Mouse (Mus musculus) left cerebral cortex, postnatal 4 days (tissue): ENCODE measurements around the gene Hoxc9. TPM values are rescaled to one million over a fixed set of nuclear protein-coding genes. Genes with fewer than 3 reads are reported as not detected.

ENCODE experiments used
- DNase-seq: peaks from one replicate; pipeline ENCODE4 v3.0.0-alpha.2; 2022
- intact Hi-C: fragments of 180-260 bp; cut with DNase I; formaldehyde crosslinking; loops from one replicate; pipeline ENCODE4 v1.15.1; 2025
- total RNA-seq, 2 experiments: library from RNA; stranded (reverse); gene quantifications; 2 replicates each; pipeline ENCODE4 v1.2.3; 2021

The Hoxc9 gene
- total RNA-seq, 2 experiments from 2014 or later: not detected

DNA sequence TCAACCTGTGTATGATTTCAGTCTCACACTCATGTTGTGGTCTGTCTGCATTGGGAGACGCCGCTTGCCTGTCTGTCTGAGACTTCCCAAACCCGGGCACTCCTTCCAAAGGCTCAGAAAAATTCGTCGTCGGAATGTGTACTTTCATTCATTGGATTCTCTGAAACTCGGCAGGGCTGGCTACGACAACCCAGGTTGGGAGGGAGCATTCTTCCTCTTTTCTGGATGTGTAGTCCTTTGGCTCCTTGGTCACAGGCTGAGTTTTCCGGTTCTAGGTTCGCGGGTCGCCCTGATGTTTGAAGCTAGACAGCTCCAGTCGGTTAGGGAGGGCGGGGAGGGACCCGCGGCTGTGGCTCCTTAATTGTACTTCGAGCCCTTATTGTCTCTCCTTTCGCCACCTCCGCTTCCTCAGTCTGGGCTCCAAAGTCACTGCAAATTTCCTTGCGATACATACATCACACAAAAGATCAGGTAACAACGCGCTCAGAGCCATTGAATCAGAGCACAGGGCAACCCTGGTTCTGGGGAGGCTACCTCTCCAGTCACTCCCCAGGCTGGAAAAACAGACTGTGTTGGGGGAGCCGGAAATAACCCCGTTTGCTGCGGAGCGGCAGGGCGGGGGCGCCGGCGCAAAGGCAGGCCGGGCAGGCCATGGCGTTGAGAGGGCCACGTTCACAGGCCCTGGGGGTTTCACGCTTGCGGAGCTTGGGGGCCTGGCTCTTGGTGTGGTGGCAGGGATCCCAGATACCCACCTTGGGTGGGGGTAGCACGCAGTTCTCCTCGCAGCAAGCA lies 588 bp downstream of the Hoxc9 start:
- intact Hi-C loops: no loop called here
- no peak for DNase-seq

DNA sequence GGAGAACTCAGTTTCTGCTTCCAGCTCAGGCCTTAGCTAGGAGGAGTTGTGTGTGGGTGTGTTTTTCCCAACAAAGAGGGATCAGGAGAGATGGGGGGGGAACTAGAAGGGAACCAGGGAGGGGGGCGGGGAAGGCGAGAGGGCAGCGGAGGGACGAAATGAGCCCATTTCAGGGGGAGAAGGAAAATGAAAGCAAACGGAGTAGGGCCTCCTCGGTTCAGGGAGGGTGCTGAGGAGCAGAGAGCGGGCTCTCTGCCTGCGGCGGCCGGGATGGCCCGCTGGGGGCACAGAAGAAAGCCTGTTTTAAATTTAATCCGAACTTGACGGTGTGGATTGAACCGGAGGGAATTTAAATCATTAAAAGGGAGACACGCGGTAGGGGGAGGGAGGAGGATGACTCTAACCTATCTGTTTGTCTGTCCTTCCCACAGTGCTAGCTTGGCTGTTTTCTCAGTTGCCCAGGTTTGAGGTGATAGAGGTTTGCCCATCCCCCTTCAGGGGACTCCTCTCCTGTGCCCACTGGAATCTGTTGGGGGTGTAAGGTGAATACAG lies 1.3 kb downstream of the Hoxc9 start:
- no peak for DNase-seq
- intact Hi-C loops: no loop called here

DNA sequence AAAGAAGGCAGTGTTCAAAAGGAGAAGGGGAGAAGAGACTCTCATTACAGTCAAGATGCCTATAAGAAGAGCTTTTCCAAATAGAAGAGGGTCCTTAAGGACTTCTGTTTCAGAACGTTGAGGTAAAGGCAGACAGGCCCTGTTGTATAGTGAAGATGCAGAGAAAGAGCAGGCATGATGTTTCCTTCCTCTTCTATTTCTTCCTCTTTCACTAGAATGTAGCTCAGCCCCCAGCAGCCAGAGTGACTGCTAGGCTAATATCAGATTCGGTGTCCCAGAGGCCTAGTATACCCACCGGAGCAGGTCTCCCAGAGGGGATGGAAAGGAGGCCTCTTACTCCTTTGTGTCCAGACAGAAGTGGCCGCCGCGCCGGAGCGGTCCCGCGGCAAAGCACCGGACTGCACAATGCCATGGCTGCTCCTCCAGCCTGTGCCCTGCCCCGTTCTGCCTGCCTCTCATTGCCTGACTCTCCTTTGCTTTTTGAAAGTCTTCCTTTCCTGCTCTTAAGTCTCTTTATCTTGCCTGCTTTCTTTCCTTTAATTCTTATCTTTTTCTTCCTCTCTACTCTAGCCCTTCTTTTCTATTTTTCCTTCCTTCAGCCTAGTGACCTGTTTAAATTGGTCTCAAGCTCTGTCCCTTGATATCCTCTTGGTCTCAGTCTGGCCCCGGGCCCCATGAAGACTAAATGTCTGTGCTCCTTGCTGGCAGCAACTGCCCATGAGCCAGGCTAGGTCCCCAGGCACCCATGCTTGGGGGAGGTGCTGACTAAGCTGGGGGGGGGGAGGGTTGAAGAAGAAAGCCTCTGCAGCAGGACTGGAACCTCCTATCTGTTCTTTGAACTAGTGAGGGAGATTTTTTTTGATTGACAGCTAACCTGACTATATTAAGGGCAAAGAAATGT lies 2.6 kb downstream of the Hoxc9 start:
- intact Hi-C loops: no loop called here
- no peak for DNase-seq

DNA sequence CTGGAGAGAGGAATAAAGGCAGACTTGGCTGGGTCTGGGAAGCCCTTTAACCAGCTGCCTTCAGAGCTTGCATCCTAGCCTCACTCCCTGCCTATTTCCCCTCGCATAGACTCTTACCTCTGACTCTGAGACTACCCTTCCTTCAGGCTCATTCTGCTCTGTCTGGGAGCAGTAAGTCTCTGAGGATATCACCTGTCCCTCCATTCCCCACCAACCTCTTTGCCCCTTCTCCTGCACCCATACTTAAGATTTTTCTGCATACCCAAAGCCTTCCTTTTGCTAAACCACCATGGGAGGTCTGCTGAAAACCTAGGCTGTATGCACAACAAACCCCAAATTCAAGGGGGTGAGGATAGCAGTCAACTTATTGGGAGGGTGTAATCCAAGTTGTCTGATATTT lies 3.7 kb downstream of the Hoxc9 start:
- DNase-seq: no peak
- intact Hi-C loops: loop anchor here (10.0 kb wide), 2 partner anchors 195 to 285 kb away; no protein-coding TSS in a partner anchor

DNA sequence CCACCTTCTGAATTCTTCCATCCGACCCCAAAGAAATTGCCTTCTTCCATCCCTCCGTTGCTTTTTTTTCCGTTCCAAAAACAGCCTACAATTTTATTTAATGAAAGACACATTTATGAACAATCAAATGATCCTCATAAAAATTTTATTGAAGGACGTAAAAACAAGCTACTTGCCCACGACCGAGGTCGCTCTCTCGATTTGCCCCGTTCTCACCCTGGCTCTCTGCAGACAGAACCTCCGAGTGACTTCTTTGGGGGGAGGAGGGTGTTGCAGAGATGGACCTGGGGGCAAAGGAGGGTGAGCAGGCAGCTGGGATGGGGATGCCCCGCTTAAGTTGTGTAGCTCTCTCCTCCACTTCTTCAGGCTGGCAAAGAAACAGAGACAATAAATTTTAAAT lies 4.1 kb downstream of the Hoxc9 start:
- intact Hi-C loops: loop anchor here (10.0 kb wide), 2 partner anchors 194 to 286 kb away; no protein-coding TSS in a partner anchor
- no peak for DNase-seq

DNA sequence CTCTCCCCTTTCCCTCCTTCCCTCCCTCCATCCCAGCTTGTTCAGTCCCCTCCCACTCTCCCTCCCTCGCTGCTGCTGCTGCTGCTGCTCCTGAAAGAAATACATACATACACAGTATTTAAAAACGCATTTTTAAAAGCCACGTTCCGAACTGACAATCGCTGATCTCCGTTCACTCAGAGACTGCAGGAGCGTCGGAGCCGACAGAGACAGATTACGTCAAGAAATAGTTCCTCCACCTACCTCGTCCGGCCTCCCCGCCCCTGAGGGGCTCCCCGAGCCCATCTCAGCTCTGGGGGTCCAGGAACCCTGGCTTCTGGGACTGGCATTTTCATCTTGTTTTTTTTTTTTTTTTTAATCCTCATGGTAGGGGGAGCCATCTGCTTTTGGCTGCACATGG lies 4.7 kb downstream of the Hoxc9 start:
- intact Hi-C loops: loop anchor here (10.0 kb wide), 2 partner anchors 194 to 286 kb away; no protein-coding TSS in a partner anchor

DNA sequence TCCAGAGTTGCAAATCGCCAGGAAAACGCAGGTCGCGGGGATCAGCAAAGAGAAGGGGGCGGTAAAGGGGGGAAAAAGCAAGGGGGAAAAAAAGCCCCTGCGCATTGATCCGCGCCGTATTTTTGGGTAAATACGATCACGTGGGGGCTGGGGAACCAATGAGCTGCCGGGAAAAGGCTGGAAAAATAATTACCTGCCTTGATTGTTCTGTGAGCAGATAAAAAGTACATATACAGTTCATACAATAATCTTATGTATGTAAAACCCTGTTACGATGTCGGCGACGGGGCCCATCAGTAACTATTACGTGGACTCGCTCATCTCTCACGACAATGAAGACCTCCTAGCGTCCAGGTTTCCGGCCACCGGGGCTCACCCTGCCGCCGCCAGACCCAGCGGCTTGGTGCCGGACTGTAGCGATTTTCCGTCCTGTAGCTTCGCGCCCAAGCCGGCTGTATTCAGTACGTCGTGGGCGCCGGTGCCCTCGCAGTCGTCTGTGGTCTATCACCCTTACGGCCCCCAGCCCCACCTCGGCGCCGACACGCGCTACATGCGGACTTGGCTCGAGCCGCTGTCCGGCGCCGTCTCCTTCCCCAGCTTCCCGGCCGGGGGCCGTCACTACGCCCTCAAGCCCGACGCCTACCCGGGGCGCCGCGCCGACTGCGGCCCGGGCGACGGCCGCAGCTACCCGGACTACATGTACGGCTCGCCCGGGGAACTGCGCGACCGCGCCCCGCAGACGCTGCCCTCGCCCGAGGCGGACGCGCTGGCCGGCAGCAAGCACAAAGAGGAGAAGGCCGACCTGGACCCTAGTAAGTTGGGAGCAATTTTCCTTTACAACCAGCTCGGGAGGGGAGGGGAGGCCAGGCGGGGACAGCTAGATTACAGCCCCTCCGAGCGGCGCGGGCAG lies 5.4 kb downstream of the Hoxc9 start:
- no peak for DNase-seq
- intact Hi-C loops: loop anchor here (10.0 kb wide), 2 partner anchors 193 to 287 kb away; no protein-coding TSS in a partner anchor

More for the DNA sequence above, 4.7 kb downstream of the Hoxc9 start:
- DNase-seq: no peak

DNA sequence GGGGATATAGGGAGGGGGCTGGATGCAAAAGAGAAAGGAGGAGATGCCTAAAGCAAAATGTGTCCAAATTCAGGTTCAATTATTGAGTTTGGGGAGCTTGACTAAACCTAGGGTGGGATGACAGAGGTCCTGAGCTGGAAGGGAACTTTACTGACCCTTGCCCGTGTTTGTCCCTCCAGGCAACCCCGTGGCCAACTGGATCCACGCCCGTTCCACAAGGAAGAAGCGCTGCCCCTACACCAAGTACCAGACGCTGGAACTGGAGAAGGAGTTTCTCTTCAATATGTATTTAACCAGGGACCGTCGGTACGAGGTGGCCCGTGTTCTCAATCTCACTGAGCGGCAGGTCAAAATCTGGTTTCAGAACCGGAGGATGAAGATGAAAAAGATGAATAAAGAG lies 7.5 kb downstream of the Hoxc9 start:
- intact Hi-C loops: loop anchor here (10.0 kb wide), 2 partner anchors 191 to 289 kb away; no protein-coding TSS in a partner anchor
- no peak for DNase-seq

DNA sequence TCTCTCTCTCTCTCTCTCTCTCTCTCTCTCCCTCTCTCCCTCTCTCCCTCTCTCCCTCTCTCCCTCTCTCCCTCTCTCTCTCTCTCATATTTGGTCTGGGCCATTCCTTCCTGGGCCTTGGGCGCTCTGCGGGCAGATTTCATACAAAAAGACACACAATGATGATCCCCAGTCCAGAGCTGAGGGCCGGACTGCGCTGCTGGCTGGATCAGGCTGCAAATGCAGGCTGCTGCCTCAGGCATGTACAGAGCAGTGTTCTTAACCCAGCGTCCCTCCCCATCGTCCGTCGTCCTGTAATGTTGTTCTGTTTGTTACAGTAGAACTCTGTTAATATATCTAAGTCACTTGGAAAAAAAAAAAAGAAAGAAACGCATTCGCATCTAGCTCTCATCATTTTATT lies 8.3 kb downstream of the Hoxc9 start:
- DNase-seq: no peak
- intact Hi-C loops: loop anchor here (10.0 kb wide), 2 partner anchors 190 to 290 kb away; no protein-coding TSS in a partner anchor

DNA sequence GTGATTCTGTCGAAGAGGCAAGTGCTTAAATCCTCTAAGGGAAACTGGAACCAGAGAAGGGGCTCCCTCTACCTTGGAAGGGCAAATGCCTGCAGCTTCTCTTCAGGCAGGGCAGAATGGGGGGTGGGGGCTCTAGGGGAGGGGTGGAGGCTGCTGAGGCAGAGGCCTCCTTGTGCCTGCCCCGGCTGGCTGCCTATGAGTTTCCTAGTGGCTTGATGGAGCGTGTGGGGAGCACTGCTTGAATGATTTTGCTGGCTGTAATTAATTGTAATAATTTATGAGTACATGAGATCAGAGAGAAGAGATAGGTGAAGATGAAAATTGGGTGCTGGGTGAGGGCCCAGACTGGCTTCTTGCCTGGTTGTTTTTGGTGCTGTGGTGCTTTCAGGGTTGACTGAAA lies 8.7 kb downstream of the Hoxc9 start:
- DNase-seq: no peak
- intact Hi-C loops: loop anchor here (10.0 kb wide), 2 partner anchors 190 to 290 kb away; no protein-coding TSS in a partner anchor

DNA sequence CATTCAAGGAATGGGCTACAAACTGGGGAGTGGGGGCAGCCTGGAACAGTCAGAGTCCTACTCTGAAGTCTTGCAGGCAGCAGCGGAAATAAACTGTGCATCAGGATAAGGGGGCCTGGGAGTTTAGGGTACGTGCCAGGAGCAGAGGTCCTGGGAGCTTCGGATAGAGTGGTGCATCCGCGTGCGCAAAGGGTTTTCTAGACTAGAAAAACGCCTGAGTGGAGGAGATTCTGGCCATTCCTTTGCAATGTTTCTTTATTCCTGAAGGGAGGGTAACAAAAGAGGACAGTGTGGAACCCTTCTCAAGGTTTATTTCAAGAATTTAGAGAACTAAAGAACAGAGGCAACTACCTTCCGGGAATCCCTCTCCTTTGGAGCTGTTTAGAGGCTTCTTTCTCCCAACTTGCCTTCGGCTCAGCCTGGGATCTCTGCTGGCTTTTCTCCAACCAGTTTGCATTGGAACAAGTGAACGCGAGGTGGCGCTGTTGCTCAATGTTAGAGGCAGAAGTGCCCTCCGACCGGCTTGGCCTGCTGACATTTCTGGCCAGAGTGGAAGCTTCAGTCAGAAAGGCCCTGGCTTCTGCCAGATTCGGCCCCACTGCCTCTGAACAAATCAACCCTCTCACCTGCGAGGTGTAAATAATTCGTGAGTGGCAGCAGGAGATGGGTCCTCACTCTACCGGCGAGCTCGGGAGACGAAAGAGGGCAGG lies 11.0 kb downstream of the Hoxc9 start:
- intact Hi-C loops: loop anchor here (10.0 kb wide), 2 partner anchors 188 to 292 kb away; no protein-coding TSS in a partner anchor
- peak; percentile 94 for DNase-seq

DNA sequence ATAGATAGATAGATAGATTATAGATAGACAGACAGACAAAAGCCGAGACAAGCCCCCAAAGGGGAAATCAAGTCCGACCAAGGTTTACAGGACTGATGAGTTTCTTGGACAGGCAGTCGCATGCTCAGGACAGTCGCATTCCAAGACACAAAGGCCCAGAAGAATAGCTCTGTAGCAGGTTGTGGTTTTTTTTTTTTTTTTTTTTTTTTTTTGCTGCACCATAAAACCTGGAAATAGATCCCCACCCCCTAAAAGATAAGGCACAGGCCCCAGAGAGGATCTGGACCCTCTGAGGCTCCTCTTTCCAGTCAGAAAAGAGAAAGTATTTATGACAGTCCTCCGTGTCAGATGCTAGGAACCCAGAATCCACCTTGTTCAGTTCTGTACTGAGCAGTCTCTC lies 11.8 kb downstream of the Hoxc9 start:
- no peak for DNase-seq
- intact Hi-C loops: loop anchor here (10.0 kb wide), 2 partner anchors 187 to 293 kb away; no protein-coding TSS in a partner anchor

DNA sequence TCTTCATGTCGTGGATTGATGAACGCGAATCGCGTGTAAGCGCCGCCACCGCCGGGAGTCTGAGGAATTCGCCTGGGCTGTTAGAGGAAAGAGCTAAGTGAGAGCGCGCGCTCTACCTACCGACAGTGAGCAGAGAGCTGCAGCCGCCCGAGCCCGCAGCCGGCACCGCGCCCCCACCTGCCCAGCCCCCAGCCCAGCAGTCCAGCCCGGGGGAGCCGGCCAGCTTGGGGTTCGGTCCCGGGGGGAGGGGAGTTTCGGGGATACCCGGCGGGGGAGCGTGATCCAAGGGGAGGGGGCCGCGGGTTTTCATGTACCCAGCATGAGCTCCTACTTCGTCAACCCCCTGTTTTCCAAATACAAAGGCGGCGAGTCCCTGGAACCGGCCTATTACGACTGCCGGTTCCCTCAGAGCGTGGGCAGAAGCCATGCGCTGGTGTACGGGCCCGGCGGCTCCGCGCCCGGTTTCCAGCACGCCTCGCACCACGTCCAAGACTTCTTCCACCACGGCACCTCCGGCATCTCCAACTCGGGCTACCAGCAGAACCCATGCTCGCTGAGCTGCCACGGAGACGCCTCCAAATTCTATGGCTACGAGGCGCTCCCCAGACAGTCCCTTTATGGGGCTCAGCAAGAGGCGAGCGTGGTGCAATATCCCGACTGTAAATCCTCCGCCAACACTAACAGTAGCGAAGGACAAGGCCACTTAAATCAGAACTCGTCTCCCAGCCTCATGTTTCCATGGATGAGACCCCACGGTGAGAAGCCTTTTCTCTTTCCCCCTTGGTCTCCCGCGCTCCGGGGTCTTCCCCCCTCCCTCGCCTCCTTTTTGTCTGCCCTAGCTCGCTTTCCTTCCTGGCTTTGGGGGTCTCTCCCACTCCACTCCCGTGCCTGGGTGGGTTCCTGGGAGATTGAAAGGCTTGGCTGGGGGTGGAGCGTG lies 14.5 kb downstream of the Hoxc9 start, which contains the start of gene Hoxc8:
TSS of gene Hoxc8 (plus strand) at position 147 of the 937 bp plus-strand sequence.
- DNase-seq: no peak
- intact Hi-C loops: loop anchor here (5.0 kb wide), 1 partner anchor 317 kb away; no protein-coding TSS in a partner anchor

DNA sequence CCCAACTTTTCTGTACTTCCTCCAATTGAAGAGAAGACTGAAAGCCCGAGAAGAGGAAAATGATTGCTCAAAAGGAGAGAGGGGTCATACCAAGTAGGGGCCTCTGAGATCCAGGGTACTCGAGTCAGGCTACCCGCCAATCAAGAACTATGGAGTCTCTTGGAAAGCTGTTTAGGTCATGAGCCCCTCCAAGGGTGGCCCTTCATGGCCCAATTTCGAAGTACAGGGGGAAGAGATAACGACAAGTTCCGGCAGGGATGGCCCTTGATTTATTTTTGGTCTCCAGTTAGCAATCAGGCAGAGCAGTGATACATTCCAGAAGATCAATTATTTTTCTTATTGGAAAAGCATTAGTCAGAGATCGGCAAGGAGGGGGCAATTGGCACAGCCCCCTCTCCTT lies 15.5 kb downstream of the Hoxc9 start:
- intact Hi-C loops: loop anchor here (5.0 kb wide), 1 partner anchor 316 kb away; no protein-coding TSS in a partner anchor
- DNase-seq: no peak

DNA sequence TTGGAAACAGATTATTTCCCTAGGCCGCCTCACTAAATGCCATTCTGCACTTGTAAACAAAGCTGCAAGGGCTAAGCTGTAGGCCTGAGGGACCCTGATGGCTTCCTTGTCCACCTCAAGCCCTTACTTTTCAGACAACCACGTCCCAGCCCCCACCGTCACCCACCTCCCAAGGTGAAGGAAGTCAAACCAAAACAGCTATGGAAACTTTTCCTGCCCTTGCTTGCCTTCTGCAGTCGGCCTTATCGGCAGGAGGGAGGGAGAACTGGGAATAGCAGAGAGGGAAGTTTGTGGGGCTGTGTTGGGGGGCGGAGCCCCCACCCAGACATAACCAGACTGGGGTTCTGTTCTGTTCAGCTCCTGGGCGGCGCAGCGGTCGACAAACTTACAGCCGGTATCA lies 16.0 kb downstream of the Hoxc9 start:
- intact Hi-C loops: loop anchor here (5.0 kb wide), 1 partner anchor 315 kb away; no protein-coding TSS in a partner anchor
- no peak for DNase-seq

DNA sequence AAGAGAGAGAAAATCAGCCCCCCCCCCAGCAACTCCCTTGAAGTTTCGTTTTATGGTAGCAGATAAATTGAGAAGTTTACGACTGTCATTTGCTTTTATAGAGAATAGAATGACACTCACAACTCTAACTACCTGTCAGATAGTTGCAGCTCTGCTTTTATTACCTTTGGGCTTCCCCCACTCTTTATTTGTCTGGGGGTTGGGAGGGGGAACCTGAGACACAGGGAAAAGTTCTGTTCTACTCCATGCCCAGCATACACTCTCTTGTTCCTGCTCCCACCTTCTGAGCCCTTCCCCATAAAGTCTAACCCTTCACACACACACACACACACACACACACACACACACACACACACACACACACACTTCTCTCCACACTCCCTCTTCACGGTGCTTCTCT lies 16.6 kb downstream of the Hoxc9 start:
- intact Hi-C loops: loop anchor here (5.0 kb wide), 1 partner anchor 314 kb away; no protein-coding TSS in a partner anchor

DNA sequence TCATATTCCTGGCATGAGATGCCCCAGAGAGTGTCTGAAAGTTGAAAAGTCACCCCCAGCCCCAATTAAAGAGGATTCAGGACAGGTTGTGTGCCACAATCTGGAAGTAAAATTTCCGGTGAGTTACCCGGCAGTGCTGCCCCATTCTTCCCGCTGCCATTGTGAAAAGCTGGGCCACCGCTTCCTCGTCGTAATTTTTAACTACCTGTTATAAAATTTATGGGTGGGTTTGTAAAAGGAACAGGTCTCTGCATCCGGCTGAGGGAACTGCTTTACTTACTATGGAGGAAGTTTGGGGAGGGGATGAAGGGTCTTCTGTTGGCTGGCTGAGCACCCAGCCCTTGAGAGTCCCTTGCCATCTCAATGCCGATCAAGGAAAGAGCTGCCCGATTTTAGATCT lies 20.3 kb downstream of the Hoxc9 start:
- intact Hi-C loops: no loop called here
- no peak for DNase-seq

More for the DNA sequence above, 16.6 kb downstream of the Hoxc9 start:
- no peak for DNase-seq

DNA sequence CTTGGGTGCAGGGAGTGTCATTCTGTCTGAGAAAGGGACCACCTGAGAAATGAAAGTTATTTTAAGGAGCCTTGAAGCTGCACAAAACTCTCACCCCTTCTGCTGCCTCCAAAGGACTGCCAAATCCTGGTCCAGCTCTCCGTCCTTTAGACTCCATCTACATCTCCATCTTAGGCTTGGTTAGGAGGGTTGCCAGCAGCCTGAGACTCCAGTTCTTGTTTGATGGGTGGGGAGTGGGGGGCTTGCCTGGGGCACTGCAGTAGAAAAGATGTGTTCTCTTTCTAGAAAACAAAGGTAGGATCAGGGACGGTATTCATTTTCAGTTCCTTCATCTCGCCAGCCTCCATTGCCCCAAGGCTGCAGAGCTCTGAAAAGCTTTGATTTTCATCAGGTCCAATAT lies 21.2 kb downstream of the Hoxc9 start:
- intact Hi-C loops: no loop called here
- DNase-seq: no peak
